Mouse (Mus musculus) CH12F3 (cell line): Measurements from ENCODE around the gene Cym.

Experiments used
- in situ Hi-C: fragments of 300-500 bp; cut with MboI; formaldehyde crosslinking; loops from 2 replicates; pipeline ENCODE4 v1.14.3; 2020; ENCODE audit warnings: low sequenced_read_pairs

Cym gene

DNA sequence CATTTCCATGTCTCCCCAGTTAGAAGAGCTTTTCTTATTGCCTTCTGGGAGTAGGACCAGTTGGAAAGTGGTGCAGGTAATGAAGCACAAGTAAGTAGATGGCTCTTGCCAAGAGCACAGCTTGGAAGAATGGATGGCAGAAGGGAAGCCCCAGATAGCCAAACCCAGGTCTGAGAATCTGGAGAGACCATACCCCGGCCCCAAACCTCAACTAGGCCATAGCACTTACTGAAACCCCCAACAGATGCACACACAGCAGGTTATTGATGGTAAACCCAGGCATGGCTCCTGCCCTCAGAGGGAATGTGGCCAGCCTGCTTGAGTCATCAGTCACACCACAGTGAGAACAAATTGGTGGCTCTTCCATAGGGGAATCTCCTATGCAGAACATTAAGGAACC lies 49.0 kb downstream of the Cym start:
- in situ Hi-C loops, result no loop called here

DNA sequence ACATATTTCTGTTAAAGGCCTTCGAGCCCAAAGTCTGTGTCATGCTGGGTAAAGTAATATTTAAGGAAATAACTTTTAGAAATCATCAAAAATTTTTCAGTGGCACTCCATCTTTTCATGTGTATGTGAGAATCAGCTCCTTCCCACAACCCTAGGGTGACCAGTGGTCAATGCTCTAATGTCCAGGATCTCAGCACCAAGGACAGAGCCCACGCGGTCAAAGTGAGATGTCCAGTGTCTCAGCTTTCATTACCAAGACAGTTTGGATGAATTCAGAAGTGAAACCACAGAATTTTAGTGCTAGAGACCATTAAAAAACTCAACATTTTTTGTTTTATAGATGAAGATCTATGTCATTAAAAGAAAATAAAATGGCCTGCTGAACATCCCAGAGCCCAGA lies 49.6 kb downstream of the Cym start:
- in situ Hi-C loops, result no loop called here

DNA sequence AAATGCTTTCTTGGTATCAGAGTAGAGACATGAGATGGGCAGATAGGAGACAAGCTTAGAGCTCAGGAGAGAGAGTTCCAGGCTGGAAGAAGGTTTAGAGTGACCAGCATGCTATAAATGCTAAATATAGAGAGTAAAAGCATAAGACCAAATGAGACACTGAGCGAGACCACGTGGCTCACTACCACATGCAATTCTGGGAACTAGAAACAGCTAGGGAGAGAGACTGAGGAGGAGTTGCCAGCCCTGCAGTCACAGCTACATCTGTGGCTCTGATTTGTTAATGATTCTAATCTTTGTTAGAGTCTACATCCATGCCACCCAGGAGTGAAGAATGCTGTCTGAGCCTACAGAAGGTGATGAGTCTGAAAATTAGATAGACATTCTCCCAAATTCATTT lies 52.0 kb downstream of the Cym start:
- in situ Hi-C loops, result no loop called here

DNA sequence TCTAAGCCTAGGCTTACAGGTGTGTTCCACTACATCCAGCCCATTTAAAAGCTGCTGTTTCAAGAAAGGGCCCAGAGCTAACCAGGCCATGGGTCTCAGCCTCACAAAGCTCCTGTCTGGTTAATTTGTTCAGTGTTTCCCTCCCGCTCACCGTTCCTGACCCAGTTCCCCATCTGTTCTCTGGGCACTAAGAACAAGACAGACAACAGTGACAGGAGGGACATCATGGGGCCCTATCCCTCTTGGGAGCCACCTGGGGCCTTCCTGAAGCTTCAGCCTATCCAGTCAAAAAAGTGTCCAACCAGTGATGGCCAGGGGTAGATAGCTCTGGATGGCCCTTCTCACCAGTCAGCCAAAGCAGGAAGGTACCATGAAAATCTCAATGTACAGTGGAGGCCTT lies 58.8 kb downstream of the Cym start:
- in situ Hi-C loops, result no loop called here
